Mouse (Mus musculus) kidney, adult 2 months (tissue): ENCODE measurements around the gene Med12l.

Source experiments
- CTCF ChIP-seq: fragments of 200-500 bp; conservative IDR thresholded peaks from 2 replicates; pipeline ENCODE4 v1.5.1; 2011; ENCODE audit warnings: low read depth, mild to moderate bottlenecking, control low read depth, low read length, moderate library complexity, mixed read lengths; ENCODE audit not compliant: insufficient read depth, insufficient read length
- POLR2A ChIP-seq: fragments of 200-500 bp; IDR thresholded peaks from one replicate; pipeline ENCODE4 v1.6.1; 2011; ENCODE audit warnings: low read depth, low read length, control low read depth

- TF ChIP-seq POLR2A (no peak), CTCF (no peak)
These were observed 10.2 kb downstream of the Med12l start for GRCm38 (mm10) chr3:59015698-59016412.
